Mouse (Mus musculus) hindbrain, embryonic 13.5 days (tissue): ENCODE results near the gene Opa1. TPM values are rescaled to one million over a fixed set of nuclear protein-coding genes. Genes with fewer than 3 reads are reported as not detected.

ENCODE experiments used
- ATAC-seq: fragments of 200-750 bp; cut with Nextera tagmentation; 2 replicates; pipeline ENCODE4 v1.8.0; 2017; ENCODE audit warnings: moderate TSS enrichment; ENCODE audit not compliant: low FRiP score
- H3K27ac ChIP-seq: fragments of 300-500 bp; sonication (generic); 2 replicates; pipeline ENCODE4 v1.5.1; 2015; ENCODE audit warnings: inconsistent platforms, mild to moderate bottlenecking, moderate library complexity
- H3K27me3 ChIP-seq: fragments of 300-500 bp; sonication (generic); 2 replicates; pipeline ENCODE4 v1.6.1; 2015; ENCODE audit warnings: mild to moderate bottlenecking, inconsistent platforms
- H3K36me3 ChIP-seq: fragments of 300-500 bp; sonication (generic); 2 replicates; pipeline ENCODE4 v1.6.1; 2015; ENCODE audit warnings: mild to moderate bottlenecking, inconsistent platforms
- H3K4me1 ChIP-seq: fragments of 300-500 bp; sonication (generic); replicated peaks from 2 replicates; pipeline ENCODE4 v1.6.1; 2015; ENCODE audit warnings: inconsistent platforms
- H3K4me2 ChIP-seq: fragments of 300-500 bp; sonication (generic); 2 replicates; pipeline ENCODE4 v1.6.1; 2015; ENCODE audit warnings: inconsistent platforms, mild to moderate bottlenecking, moderate library complexity
- H3K4me3 ChIP-seq: fragments of 300-500 bp; sonication (generic); 2 replicates; pipeline ENCODE4 v1.5.1; 2015; ENCODE audit warnings: mild to moderate bottlenecking, inconsistent platforms
- H3K9ac ChIP-seq: fragments of 300-500 bp; sonication (generic); 2 replicates; pipeline ENCODE4 v1.6.1; 2015; ENCODE audit warnings: mild to moderate bottlenecking, inconsistent platforms
- H3K9me3 ChIP-seq: fragments of 300-500 bp; sonication (generic); 2 replicates; pipeline ENCODE4 v1.6.1; 2016; ENCODE audit warnings: inconsistent platforms
- WGBS: fragments of 180-500 bp; shearing (Covaris S2); methylation state at CpG from one replicate; pipeline ENCODE4 v1.1.7; 2015; 5-methylcytosine and 5-hydroxymethylcytosine counted together
- polyA plus RNA-seq: library from polyadenylated mRNA; unstranded; fragments of >200 nt; fragmentation: Nextera tagmentation; extraction: Ambion mirVana; gene quantifications from 2 replicates; pipeline ENCODE4 v1.2.1, GENCODE M21; 2015

The Opa1 gene
- polyA plus RNA-seq, 1 experiment from 2014 or later = 43.1 TPM

- Histone ChIP-seq H3K4me3 (peak overlapping the region; percentile 17), H3K9ac (peak overlapping the region; percentile 43; the same call in 1 of the 2 replicates), H3K27me3 (peaks cover 62% of the 10 kb centered on the region), H3K9me3 (no peaks in the 10 kb centered on the region), H3K4me1 (peaks cover 33% of the 10 kb centered on the region), H3K27ac (peak overlapping the region; percentile 64), H3K36me3 (no peaks in the 10 kb centered on the region), H3K4me2 (peak overlapping the region; percentile 50)
- peak; percentile 66 for ATAC-seq
- WGBS = 9% methylated on average over 17 of the region's 17 CpGs
These were observed 103.7 kb downstream of the Opa1 start for GRCm38 (mm10) chr16:29682555-29683431.

GRCm38 (mm10) chr16:29683563-29683962 is 104.4 kb downstream of the Opa1 start:
- 0 out of 2 replicates have a peak, but pooled peaks have one; percentile 21 for ATAC-seq
- H3K27me3 ChIP-seq = peaks cover 63% of the 10 kb centered on the region

GRCm38 (mm10) chr16:29684111-29684510 is 105.0 kb downstream of the Opa1 start:
- WGBS = 47% methylated on average over 2 of the region's 2 CpGs
- peaks cover 42% of the 10 kb centered on the region for H3K4me1 ChIP-seq
- peaks cover 61% of the 10 kb centered on the region for H3K27me3 ChIP-seq
- H3K36me3 ChIP-seq = no peaks in the 10 kb centered on the region
- no peak for ATAC-seq
- H3K9me3 ChIP-seq = no peaks in the 10 kb centered on the region
- H3K27ac ChIP-seq = 0 out of 2 replicates have a peak overlapping the region, but pooled peaks have one; percentile 19
- no peak overlapping the region for H3K4me2 ChIP-seq
- H3K9ac ChIP-seq = no peak overlapping the region
- H3K4me3 ChIP-seq = no peak overlapping the region

More at GRCm38 (mm10) chr16:29683563-29683962, 104.4 kb downstream of the Opa1 start:
- Histone ChIP-seq H3K9me3 (no peaks in the 10 kb centered on the region), H3K4me1 (peaks cover 41% of the 10 kb centered on the region), H3K9ac (peak overlapping the region; percentile 55; the same call in 1 of the 2 replicates), H3K36me3 (no peaks in the 10 kb centered on the region), H3K27ac (peak overlapping the region; percentile 64; the same call in 1 of the 2 replicates), H3K4me3 (peak overlapping the region; percentile 17; the same call in 1 of the 2 replicates), H3K4me2 (peak overlapping the region; percentile 50)
- WGBS = 1% methylated on average over 12 of the region's 12 CpGs

- Histone ChIP-seq H3K27me3 (peaks cover 59% of the 10 kb centered on the region), H3K9ac (no peak overlapping the region), H3K4me2 (no peak overlapping the region), H3K4me3 (no peak overlapping the region), H3K9me3 (no peaks in the 10 kb centered on the region), H3K36me3 (no peaks in the 10 kb centered on the region), H3K4me1 (peaks cover 42% of the 10 kb centered on the region), H3K27ac (no peak overlapping the region)
- no peak for ATAC-seq
- WGBS = 94% methylated on average over 2 of the region's 2 CpGs
These were observed 105.5 kb downstream of the Opa1 start for GRCm38 (mm10) chr16:29684641-29685040.

GRCm38 (mm10) chr16:29686141-29686540 is 107.0 kb downstream of the Opa1 start:
- H3K4me1 ChIP-seq = peaks cover 37% of the 10 kb centered on the region
- no peak overlapping the region for H3K4me2 ChIP-seq
- no peaks in the 10 kb centered on the region for H3K9me3 ChIP-seq
- no peak overlapping the region for H3K27ac ChIP-seq
- WGBS = 39% methylated on average over 6 of the region's 6 CpGs
- no peaks in the 10 kb centered on the region for H3K36me3 ChIP-seq
- H3K9ac ChIP-seq = no peak overlapping the region
- H3K4me3 ChIP-seq = no peak overlapping the region
- H3K27me3 ChIP-seq = peaks cover 47% of the 10 kb centered on the region
- ATAC-seq = no peak

- Histone ChIP-seq H3K4me2 (no peak overlapping the region), H3K9me3 (no peaks in the 10 kb centered on the region), H3K27ac (peak overlapping the region; percentile 74), H3K4me3 (no peak overlapping the region), H3K9ac (no peak overlapping the region; the same call in 1 of the 2 replicates), H3K36me3 (no peaks in the 10 kb centered on the region), H3K27me3 (peaks cover 38% of the 10 kb centered on the region), H3K4me1 (peaks cover 32% of the 10 kb centered on the region)
- WGBS = 40% methylated on average over 17 of the region's 17 CpGs
- peak; percentile 66 for ATAC-seq
These were observed 109.1 kb downstream of the Opa1 start for GRCm38 (mm10) chr16:29687987-29688885.

GRCm38 (mm10) chr16:29689187-29689819 is 110.2 kb downstream of the Opa1 start:
- Histone ChIP-seq H3K4me2 (no peak overlapping the region), H3K9ac (no peak overlapping the region), H3K4me1 (peaks cover 32% of the 10 kb centered on the region), H3K36me3 (no peaks in the 10 kb centered on the region), H3K9me3 (no peaks in the 10 kb centered on the region), H3K27me3 (peaks cover 48% of the 10 kb centered on the region), H3K27ac (no peak overlapping the region), H3K4me3 (no peak overlapping the region)
- WGBS = 64% methylated on average over 11 of the region's 11 CpGs
- no peak for ATAC-seq

GRCm38 (mm10) chr16:29693025-29693682 is 114.0 kb downstream of the Opa1 start:
- 25% methylated on average over 5 of the region's 5 CpGs for WGBS
- Histone ChIP-seq H3K27me3 (peaks cover 40% of the 10 kb centered on the region), H3K27ac (peak overlapping the region; percentile 62; the same call in 1 of the 2 replicates), H3K4me1 (peaks cover 28% of the 10 kb centered on the region), H3K4me2 (no peak overlapping the region), H3K4me3 (no peak overlapping the region), H3K9me3 (no peaks in the 10 kb centered on the region), H3K36me3 (no peaks in the 10 kb centered on the region), H3K9ac (no peak overlapping the region)
- no peak for ATAC-seq

- ATAC-seq = peak; percentile 55; the same call in 1 of the 2 replicates
These were observed 114.8 kb downstream of the Opa1 start for GRCm38 (mm10) chr16:29693791-29694419.

GRCm38 (mm10) chr16:29694420-29694959 is 115.4 kb downstream of the Opa1 start:
- peaks cover 23% of the 10 kb centered on the region for H3K4me1 ChIP-seq
- peak; percentile 76 for ATAC-seq
- no peak overlapping the region for H3K4me2 ChIP-seq
- 55% methylated on average over 9 of the region's 9 CpGs for WGBS
- no peaks in the 10 kb centered on the region for H3K36me3 ChIP-seq
- no peak overlapping the region for H3K9ac ChIP-seq
- H3K9me3 ChIP-seq = no peaks in the 10 kb centered on the region
- peak overlapping the region; percentile 73 for H3K27ac ChIP-seq
- peaks cover 36% of the 10 kb centered on the region for H3K27me3 ChIP-seq
- H3K4me3 ChIP-seq = no peak overlapping the region

More at GRCm38 (mm10) chr16:29693791-29694419, 114.8 kb downstream of the Opa1 start:
- Histone ChIP-seq H3K4me1 (peaks cover 23% of the 10 kb centered on the region), H3K27me3 (peaks cover 38% of the 10 kb centered on the region), H3K4me3 (no peak overlapping the region), H3K36me3 (no peaks in the 10 kb centered on the region), H3K9ac (no peak overlapping the region), H3K27ac (peak overlapping the region; percentile 62), H3K9me3 (no peaks in the 10 kb centered on the region), H3K4me2 (no peak overlapping the region)
- WGBS = 53% methylated on average over 6 of the region's 6 CpGs
